Mouse (Mus musculus) cerebellum, adult 9-10 months (tissue): ENCODE measurements at regions not wholly inside any gene's neighbourhood (a gene's known extent, or its start where the extent isn't known, plus 50 kb on each side); places are given as distances from the start of the nearest gene placed in this dataset.
A peak's percentile ranks its signal among the peaks of the same experiment; 100 is the strongest.

Source experiments
- DNase-seq: peaks from one replicate; pipeline ENCODE4 v3.0.0; 2022

- DNase-seq, result no peak
Measured at GRCm38 (mm10) chr14:111212929-111213657, 458.1 kb upstream of the Slitrk6 start.

- DNase-seq, result peak; percentile 3
Measured at GRCm38 (mm10) chr14:111226926-111227325, 448.0 kb upstream of the Slitrk5 start.

DNA sequence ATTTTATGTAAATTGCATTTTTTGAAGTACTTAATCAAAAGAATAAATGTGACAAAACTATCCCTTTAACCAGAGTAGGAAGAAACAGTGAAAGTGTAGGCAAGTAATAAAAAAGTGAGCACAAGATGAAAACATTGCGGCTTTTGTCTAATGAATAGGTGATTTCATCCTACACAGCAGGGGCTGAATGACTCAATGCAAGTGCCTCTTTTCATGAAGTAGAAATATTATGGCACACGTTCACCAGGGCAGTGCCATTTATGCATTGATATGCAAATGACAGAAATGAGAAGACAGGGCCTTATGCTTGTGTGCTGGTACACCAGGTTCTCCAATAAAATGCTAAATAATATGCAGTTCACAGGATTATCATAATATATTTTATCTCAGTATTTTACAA, 435.8 kb upstream of the Slitrk5 start:
- no peak for DNase-seq

GRCm38 (mm10) chr14:111249347-111249946, 425.4 kb upstream of the Slitrk5 start:
- peak; percentile 6 for DNase-seq

DNA sequence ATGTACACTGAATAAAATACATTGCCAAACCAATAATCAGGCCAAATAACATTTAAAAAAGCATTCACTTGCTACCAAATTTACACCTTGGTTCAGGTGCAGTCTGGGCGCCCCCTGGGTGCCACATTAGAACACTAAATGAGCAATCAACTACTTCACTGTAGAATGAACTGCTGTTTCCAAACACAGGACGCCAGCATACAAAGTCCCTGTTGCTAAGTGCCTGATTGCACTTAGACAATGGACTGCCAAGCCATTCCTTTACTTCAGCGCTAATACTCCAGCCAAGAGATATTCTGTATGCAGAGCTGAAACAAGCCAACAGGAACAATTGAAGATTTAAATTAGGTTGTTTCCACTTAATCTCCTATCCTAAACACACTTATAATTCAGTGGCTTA, 421.7 kb upstream of the Slitrk5 start:
- no peak for DNase-seq

GRCm38 (mm10) chr14:111261696-111262095, 413.2 kb upstream of the Slitrk5 start:
- DNase-seq, result no peak

- DNase-seq, result no peak
Measured at GRCm38 (mm10) chr14:111270239-111270638, 404.7 kb upstream of the Slitrk5 start.

GRCm38 (mm10) chr14:111281354-111281753, 393.5 kb upstream of the Slitrk5 start:
- no peak for DNase-seq

DNA sequence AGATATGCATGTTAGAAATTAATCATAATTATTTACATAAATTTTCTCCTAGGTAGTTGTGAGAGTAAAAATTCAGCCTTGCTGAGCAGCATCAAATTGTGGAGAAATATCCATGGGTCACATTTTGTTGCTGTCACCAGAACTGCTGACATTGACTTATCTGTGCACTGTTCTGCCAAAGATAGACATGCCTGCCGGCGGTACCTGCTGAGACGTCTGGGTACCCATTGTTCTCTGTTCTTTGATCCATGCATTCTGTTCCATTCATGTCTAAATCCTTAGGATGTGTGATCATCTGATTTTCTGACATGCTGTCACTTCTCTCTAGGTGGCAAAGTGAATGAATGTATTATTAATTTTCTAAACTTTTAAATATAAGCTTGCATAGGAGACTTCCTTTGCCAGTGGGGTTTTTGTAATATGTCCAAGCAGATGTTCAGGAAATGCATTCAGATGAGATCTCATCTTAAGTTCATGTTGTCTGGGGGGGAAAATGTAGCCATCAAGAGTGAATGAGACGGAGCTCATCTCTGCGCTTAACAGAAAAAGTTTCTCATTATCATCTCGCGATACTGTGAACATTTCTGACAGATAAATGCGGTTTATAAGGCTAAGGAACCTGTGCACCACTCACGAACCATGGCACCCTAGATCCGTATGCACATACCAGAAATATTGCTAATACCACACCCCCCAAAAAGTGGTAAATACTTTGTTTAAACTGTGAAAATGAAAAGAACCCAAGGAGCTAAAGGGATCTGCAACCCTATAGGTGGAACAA, 391.0 kb upstream of the Slitrk5 start:
- DNase-seq, result no peak

GRCm38 (mm10) chr14:111285981-111286380, 388.9 kb upstream of the Slitrk5 start:
- no peak for DNase-seq

DNA sequence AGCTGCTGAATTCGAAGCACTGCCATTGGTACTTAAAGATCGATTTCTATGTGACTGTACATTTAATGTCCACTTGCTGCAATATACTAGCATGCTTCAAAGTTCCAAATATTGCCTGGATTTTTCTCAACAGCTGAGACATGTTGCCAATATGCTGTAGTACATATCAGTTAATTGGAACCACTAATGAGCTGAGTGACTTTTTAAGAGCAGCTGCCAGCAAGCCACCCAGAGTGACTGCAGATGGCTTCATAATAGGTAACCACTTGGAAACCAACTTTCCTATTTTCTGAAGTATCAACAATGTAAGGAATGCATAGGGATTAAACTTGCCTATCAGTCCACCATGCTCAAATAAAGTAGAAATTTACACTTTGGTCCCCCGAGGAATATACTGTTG, 379.4 kb upstream of the Slitrk5 start:
- DNase-seq, result no peak

GRCm38 (mm10) chr14:111297796-111298195, 377.1 kb upstream of the Slitrk5 start:
- DNase-seq, result no peak

GRCm38 (mm10) chr14:111330570-111330969, 344.3 kb upstream of the Slitrk5 start:
- no peak for DNase-seq

DNA sequence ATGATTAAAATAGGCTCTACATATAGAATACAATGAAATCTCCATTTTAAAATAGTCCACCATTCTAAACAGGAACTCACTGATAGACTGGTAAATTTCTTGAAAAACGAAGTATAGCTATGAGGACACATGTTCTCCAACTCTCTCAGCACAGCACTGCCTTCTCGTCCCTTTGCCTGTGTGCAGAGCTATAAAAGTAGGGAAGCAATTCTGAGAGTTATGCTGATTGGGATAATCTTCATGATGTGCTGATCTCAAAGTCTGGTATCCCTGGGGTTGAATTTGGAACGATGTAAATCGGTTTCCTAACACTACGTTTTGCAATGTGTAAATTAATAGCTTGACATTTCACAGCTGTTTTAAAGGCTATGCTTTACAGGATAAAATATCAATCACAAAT, 321.4 kb upstream of the Slitrk5 start:
- no peak for DNase-seq

DNA sequence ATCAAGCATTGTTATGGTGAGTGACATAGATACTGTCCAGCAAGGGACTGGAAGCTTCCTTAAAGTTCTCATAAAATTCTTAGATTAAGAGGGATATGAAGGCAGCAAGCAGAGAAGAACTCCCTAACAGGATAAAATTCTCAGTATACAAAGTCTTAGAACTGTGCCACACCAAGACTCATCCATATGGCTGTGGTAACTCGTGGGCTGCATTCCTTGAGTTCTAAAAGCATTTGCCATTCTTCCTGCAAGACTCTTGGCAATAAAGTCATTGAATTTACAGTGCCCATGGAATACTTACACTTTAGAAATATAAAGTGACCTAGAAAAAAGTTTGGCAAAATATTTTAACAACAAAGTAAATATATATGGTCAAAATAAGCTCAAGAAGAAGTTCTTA, 278.1 kb upstream of the Slitrk5 start:
- DNase-seq, result no peak

GRCm38 (mm10) chr14:111400809-111401208, 274.1 kb upstream of the Slitrk5 start:
- DNase-seq, result no peak

DNA sequence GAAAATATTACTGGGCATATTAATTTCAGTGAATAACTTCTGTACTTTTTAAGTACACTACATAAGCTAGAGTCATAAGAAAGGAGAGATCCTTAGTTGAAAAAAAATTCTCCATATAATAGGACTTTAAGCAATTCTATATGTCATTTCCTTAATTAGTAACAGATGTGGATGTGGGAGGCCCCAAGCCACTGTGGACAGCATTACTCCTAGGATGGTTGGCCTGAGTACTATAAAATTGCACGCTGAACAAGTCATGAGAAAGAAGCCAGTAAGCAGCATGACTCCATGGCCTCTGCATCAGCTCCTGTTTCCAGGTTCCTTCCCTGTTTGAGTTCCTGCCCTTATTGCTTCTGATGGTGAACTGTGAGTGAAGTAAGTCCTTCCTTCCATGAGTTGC, 272.4 kb upstream of the Slitrk5 start:
- DNase-seq, result no peak

DNA sequence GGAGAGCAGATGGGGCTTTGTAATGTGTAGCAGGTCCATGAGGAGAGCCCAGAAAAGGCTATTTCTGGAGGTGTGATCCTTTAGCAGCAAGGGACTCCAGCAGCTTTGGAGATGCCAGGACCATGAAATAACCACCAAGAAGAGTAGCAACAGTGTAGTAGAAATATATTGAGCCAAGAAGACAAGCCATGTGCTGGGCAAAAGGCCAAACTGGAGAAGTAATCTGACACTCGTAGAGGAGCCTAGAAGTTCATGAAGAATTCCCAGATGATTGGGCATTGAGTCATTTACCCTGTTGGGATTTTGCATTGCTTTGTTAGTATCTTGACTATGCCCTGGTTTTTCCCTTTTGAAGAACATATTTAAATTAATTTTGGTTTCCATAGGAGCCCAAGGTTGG, 271.3 kb upstream of the Slitrk5 start:
- DNase-seq, result no peak

DNA sequence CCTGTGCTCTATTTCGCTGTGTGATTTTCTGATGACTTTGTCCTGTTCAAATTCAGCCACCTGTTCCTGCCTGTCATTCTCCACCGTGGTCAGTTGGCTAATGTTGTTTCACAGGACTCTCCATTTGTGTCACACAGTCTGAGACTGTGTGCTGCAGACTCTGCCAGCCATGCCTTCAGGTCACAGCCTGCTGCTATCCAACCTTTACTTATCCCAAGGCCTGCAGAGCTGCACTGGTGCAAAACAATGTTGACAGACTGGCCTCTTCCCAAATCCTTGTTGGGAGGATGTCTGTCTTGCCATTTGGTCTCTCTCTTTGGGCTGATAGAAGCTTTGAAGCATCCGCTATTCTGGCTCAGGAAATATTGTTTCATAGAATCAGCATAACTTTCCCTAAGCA, 261.4 kb upstream of the Slitrk5 start:
- DNase-seq, result no peak

- DNase-seq, result no peak
Measured at GRCm38 (mm10) chr14:111418531-111418930, 256.4 kb upstream of the Slitrk5 start.

GRCm38 (mm10) chr14:111429101-111429857, 245.6 kb upstream of the Slitrk5 start:
- no peak for DNase-seq
